Mouse (Mus musculus) embryonic fibroblast, embryonic 13.5 days (primary cell): Measurements from ENCODE around the gene Rinl.

ENCODE experiments used
- CTCF ChIP-seq: IDR thresholded peaks from 2 replicates; pipeline ENCODE4 v1.5.1; 2011; ENCODE audit warnings: mild to moderate bottlenecking, control low read depth, low read length, moderate library complexity, borderline replicate concordance; ENCODE audit not compliant: insufficient read depth
- POLR2A ChIP-seq: IDR thresholded peaks from 2 replicates; pipeline ENCODE4 v1.6.1; 2011; ENCODE audit warnings: low read depth, mild to moderate bottlenecking, control low read depth, low read length, moderate library complexity

DNA sequence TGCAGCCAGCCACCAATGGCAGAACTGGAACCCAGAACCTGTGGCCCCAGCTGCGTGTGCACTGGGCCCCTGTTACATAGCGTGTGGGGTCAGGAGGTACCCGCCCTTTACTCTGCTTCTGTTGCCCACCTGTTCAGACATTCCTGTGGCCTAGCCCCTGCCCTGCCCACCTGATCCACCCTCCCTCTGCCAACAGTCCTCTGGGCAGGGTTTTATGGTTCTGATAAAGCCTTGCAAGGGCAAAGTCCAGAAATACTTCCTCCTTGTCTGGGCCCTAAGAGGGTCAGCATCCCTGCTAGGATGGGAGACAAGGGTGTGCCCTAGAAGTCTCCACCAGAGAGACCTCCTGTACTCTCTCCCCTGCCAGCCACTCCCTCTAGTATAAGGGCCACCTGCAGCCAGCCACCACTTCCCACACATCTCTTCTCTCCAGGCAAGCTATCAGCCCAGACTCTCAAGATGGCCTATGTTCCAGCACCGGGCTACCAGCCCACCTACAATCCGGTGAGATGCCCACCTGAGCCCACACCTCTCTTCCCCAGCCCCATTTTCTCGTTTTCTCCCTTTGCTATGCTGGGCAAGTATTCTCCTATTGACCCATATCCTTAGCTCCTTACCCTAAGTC lies 45.1 kb downstream of the Rinl start, which contains the start of gene Lgals4:
- no peak for TF ChIP-seq POLR2A
- no peak for TF ChIP-seq CTCF
